ENCODE assay signal across 11 mouse cellular contexts in genomic region chr1:71775865-71776501, GRCm38 (mm10).
DNase-seq lines count a peak whose midpoint lies in the region; ATAC-seq and TF ChIP-seq lines count a peak whose summit lies in the region.
"Had no signal": no experiment of that assay in that cellular context is flagged by ENCODE, and none has a peak within 500 bp of the region (broad histone marks: within the 10 kb centered on the region; RNA-seq: fewer than 3 reads in every experiment).

No protein-coding gene starts in this region.

- no peaks in the 10 kb centered on the region for H3K27me3 ChIP-seq in lung, embryonic 15.5 days
- no peaks in the 10 kb centered on the region for H3K27me3 ChIP-seq in embryonic facial prominence, embryonic 14.5 days (replicated peaks; ENCODE audit: control insufficient read depth, insufficient read depth, low read length)
- no peaks in the 10 kb centered on the region for H3K27me3 ChIP-seq in midbrain, postnatal 0 days (ENCODE audit: insufficient read depth, low read length)
- H3K27me3 ChIP-seq: limb, embryonic 12.5 days had no signal

- WGBS in lung, embryonic 15.5 days = 38% methylated on average over 19 of the region's 19 CpGs
- 37% methylated on average over 19 of the region's 19 CpGs for WGBS in embryonic facial prominence, embryonic 14.5 days
- 74% methylated on average over 19 of the region's 19 CpGs for WGBS in midbrain, postnatal 0 days

- H3K36me3 ChIP-seq in lung, embryonic 15.5 days = no peaks in the 10 kb centered on the region
- H3K36me3 ChIP-seq in embryonic facial prominence, embryonic 14.5 days (ENCODE audit: control insufficient read depth, insufficient read depth, low read length) = no peaks in the 10 kb centered on the region
- H3K36me3 ChIP-seq in midbrain, postnatal 0 days (ENCODE audit: insufficient read depth, low read length) = no peaks in the 10 kb centered on the region
- H3K36me3 ChIP-seq: limb, embryonic 12.5 days had no signal

- H3K4me2 ChIP-seq in lung, embryonic 15.5 days = peak overlapping the region; percentile 45
- H3K4me2 ChIP-seq in embryonic facial prominence, embryonic 14.5 days (ENCODE audit: low read depth, low read length) = peak overlapping the region; percentile 53
- H3K4me2 ChIP-seq in midbrain, postnatal 0 days (ENCODE audit: low read depth, low read length, poor library complexity, severe bottlenecking) = peak overlapping the region; percentile 24; the same call in 1 of the 2 replicates
- H3K4me2 ChIP-seq: limb, embryonic 12.5 days had no signal

- peak overlapping the region; percentile 49 for H3K4me3 ChIP-seq in gastrocnemius, adult 2 months
- peak overlapping the region; percentile 8; the same call in 1 of the 2 replicates for H3K4me3 ChIP-seq in lung, embryonic 15.5 days
- peak overlapping the region; percentile 25 for H3K4me3 ChIP-seq in embryonic facial prominence, embryonic 14.5 days (ENCODE audit: low read depth, low read length)
- no peak overlapping the region for H3K4me3 ChIP-seq in midbrain, postnatal 0 days (ENCODE audit: low read depth, low read length)
- H3K4me3 ChIP-seq: limb, embryonic 12.5 days had no signal

- no peak for ATAC-seq in lung, embryonic 15.5 days (ENCODE audit: borderline replicate concordance, extremely low read depth, low FRiP score, low TSS enrichment)
- peak; percentile 79; the same call in 1 of the 2 replicates for ATAC-seq in embryonic facial prominence, embryonic 14.5 days (ENCODE audit: low read depth)
- ATAC-seq in midbrain, postnatal 0 days (ENCODE audit: low FRiP score) = no peak
- no peak for ATAC-seq in erythroblast, adult 5-6 weeks (replicated peaks; ENCODE audit: low FRiP score, poor library complexity, severe bottlenecking)

- no peak for TF ChIP-seq CTCF in gastrocnemius, adult 2 months (IDR thresholded peaks at IDR 0.05)
- no peak for TF ChIP-seq CTCF in midbrain, postnatal 0 days (IDR thresholded peaks at IDR 0.05)

- intact Hi-C loops in gastrocnemius, adult 2 months (cut with DNase I) = no loop called here
- intact Hi-C loops in gastrocnemius, postnatal 14 days (cut with DNase I; ENCODE audit: low total_unique reads) = no loop called here

- no peaks in the 10 kb centered on the region for H3K9me3 ChIP-seq in lung, embryonic 15.5 days
- no peaks in the 10 kb centered on the region for H3K9me3 ChIP-seq in embryonic facial prominence, embryonic 14.5 days (ENCODE audit: control insufficient read depth, low read length)
- H3K9me3 ChIP-seq in midbrain, postnatal 0 days (ENCODE audit: low read length) = no peaks in the 10 kb centered on the region
- H3K9me3 ChIP-seq: limb, embryonic 12.5 days had no signal

- H3K9ac ChIP-seq in lung, embryonic 15.5 days = no peak overlapping the region
- peak overlapping the region; percentile 45; the same call in 1 of the 2 replicates for H3K9ac ChIP-seq in embryonic facial prominence, embryonic 14.5 days (ENCODE audit: low read depth, low read length)
- H3K9ac ChIP-seq in midbrain, postnatal 0 days (replicated peaks; ENCODE audit: low read length, poor library complexity, severe bottlenecking) = no peak overlapping the region
- H3K9ac ChIP-seq: limb, embryonic 12.5 days had no signal

- no peak overlapping the region for H3K27ac ChIP-seq in gastrocnemius, adult 2 months
- H3K27ac ChIP-seq in lung, embryonic 15.5 days = no peak overlapping the region
- no peak overlapping the region; the same call in 1 of the 2 replicates for H3K27ac ChIP-seq in embryonic facial prominence, embryonic 14.5 days (replicated peaks; ENCODE audit: low read depth, low read length)
- no peak overlapping the region for H3K27ac ChIP-seq in midbrain, postnatal 0 days (ENCODE audit: low read depth, low read length)
- H3K27ac ChIP-seq: limb, embryonic 12.5 days had no signal

- H3K4me1 ChIP-seq in lung, embryonic 15.5 days = no peaks in the 10 kb centered on the region
- peaks cover 6% of the 10 kb centered on the region; the same call in 1 of the 2 replicates for H3K4me1 ChIP-seq in embryonic facial prominence, embryonic 14.5 days (ENCODE audit: control insufficient read depth, insufficient read depth, low read length)
- no peaks in the 10 kb centered on the region; the same call in 1 of the 2 replicates for H3K4me1 ChIP-seq in midbrain, postnatal 0 days (ENCODE audit: insufficient read depth, low read length)
- H3K4me1 ChIP-seq: limb, embryonic 12.5 days had no signal

- DNase-seq in gastrocnemius, adult 2 months = no peak
- DNase-seq in gastrocnemius, postnatal 14 days = no peak
- no peak for DNase-seq in lung, postnatal 14 days
- peak; percentile 64 for DNase-seq in embryonic facial prominence, embryonic 14.5 days (ENCODE audit: low spot score)
- peak; percentile 49 for DNase-seq in midbrain, postnatal 0 days (ENCODE audit: low spot score)
- DNase-seq in Muller cell, postnatal 12 days (ENCODE audit: inconsistent ontology term) = no peak
- DNase-seq: gastrocnemius, postnatal 10 days; kidney, postnatal 14 days had no signal

Comparison
In these comparisons a context has a peak if more than half of its experiments do, and no peak if none do; other contexts are left out.
1. DNase-seq: peak in embryonic facial prominence, embryonic 14.5 days (single experiment) and midbrain, postnatal 0 days (single experiment); none in gastrocnemius, adult 2 months (single experiment), gastrocnemius, postnatal 14 days (single experiment), lung, postnatal 14 days (single experiment) and Muller cell, postnatal 12 days (single experiment).
2. Peak in every context shown above with its lines, with median percentiles within 50 percentile points of each other: H3K4me2 ChIP-seq.